Mouse (Mus musculus) cortical plate, adult 2 months (tissue): ENCODE results near the gene Ifih1.

Source experiments
- CTCF ChIP-seq: fragments of 200-500 bp; IDR thresholded peaks from 2 replicates; pipeline ENCODE4 v1.5.1; 2011; ENCODE audit warnings: mild to moderate bottlenecking, control low read depth, low read length; ENCODE audit not compliant: insufficient read depth; ENCODE audit errors: extremely low read depth
- POLR2A ChIP-seq: fragments of 200-500 bp; IDR thresholded peaks from 2 replicates; pipeline ENCODE4 v1.6.1; 2011; ENCODE audit warnings: mild to moderate bottlenecking, low read length, control low read depth; ENCODE audit not compliant: insufficient read depth; ENCODE audit errors: extremely low read depth

- TF ChIP-seq CTCF = 0 out of 2 replicates have a peak, but pooled peaks have one; percentile 10
- TF ChIP-seq POLR2A = no peak
Observed at GRCm38 (mm10) chr2:62549659-62550058, 96.4 kb downstream of the Ifih1 start.
